Mouse (Mus musculus) CD8-positive naive resting alpha-beta T cell, adult 2 months (primary cell): Measurements from ENCODE around the gene Lrmda.

Experiments
- DNase-seq, 2 experiments: peaks; one replicate each; pipeline ENCODE4 v3.0.0; 2022; ENCODE audit warnings: low read depth in 2 of 2, low spot score in 2 of 2

Lrmda gene

GRCm38 (mm10) chr14:22493326-22493725 is 473.8 kb downstream of the Lrmda start:
- DNase-seq: no peak

DNA sequence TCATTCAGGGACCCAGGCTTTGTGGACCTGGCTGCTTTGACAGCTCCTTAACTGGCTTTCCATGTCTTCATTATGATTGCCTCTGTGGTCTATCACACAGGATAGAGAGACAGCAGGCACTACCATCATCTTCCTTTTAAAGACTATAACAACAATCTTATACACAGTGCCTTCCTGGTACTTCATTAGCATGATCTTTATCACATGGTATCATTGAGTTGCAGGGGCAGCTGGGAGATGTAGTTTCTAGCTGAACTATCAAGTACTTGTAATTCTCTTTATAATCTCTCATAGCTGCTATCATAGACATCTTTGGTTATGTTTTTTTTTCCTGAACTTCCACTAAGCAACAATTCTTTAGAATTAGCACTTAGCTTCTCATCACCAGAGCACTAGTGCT is 474.8 kb downstream of the Lrmda start:
- no peak for DNase-seq

DNA sequence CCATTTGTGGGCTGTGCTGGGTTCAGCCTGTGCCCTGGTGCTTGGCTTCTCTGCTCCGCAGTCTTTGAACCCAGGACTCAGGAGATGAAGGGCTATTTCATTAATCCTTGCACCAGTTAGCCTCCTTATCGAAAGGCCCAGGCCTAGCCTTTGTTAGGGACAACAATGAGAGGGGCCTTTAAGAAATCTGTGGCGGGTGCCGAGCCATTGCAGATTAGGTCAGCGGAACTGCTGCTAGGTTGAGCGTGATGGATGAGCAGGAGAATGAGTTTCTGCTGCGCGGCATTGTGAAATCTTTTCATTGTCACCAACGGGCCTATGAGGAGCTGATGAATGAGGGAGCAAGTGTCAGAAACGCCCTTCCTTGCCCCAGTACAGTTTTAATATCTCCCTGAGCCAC is 475.4 kb downstream of the Lrmda start:
- no peak for DNase-seq

GRCm38 (mm10) chr14:22495286-22495685 is 475.8 kb downstream of the Lrmda start:
- DNase-seq: no peak

DNA sequence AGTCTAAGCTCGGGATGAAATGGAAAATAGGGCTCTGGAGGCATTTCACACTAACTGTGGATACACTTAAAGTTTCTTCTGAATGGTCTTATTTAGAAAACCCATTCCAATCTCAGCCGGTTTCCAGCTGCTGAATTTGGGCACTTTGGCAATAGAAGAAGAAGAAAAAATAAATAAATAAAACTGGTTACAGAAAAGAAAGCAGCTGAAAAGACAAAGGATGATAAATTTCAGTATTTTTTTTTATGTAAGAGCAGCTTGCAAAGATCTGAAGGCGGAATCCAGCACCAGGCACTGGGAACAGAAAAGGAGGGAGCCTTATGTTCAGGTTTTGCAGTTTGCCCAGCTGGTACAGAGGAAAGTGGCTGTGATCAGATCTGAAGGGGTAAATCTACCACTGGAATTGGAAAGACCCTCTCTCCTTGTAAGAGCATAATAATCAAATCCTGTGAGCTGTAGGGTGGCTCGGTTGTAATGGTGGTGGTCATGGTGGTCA is 478.2 kb downstream of the Lrmda start:
- no peak for DNase-seq

GRCm38 (mm10) chr14:22509747-22510530 is 490.4 kb downstream of the Lrmda start:
- DNase-seq: no peak

- DNase-seq: no peak
These were observed 490.9 kb downstream of the Lrmda start for GRCm38 (mm10) chr14:22510531-22510785.

GRCm38 (mm10) chr14:22514362-22515084 is 495.0 kb downstream of the Lrmda start:
- DNase-seq: no peak

- no peak for DNase-seq
These were observed 511.2 kb downstream of the Lrmda start for GRCm38 (mm10) chr14:22530706-22531105.

- no peak for DNase-seq
These were observed 514.0 kb downstream of the Lrmda start for GRCm38 (mm10) chr14:22533501-22533900.

DNA sequence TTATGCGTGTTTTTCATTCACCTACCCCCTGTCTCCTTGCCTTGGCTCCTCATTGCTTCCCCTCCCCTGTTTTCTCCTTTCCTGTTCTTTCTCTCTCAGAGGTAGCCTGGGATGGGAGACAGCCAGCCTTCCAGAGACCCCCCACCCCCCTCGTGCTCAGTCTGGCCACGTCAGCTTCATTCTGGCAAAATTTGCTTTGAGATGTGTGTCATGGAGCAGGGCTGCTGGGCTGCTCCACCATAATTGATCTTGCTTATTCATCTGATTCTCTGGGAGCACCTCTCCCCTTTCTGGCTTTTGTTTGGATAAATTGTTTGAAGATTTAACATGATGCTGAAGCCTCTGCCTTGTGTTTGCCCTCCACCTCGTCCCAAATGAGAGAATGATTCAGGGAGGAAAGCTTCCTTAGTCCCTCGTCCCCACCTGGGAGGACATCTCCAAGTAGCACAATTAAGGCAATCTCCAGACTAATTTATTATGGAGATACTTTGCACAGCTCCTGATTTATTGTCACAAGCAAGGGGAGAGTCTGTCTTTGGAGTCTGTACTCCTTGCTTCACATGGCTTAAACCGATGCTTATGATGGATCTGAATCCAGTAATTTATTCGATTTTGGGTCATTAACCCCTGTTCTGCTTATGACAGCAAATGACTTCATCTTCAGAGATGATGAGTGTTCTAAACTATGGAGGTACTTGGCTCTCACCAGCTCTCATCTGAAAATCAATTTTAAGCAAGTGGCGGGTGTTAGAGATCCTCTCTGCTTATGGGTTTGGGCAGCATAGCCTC is 526.6 kb downstream of the Lrmda start:
- no peak for DNase-seq

GRCm38 (mm10) chr14:22546676-22546984 is 527.1 kb downstream of the Lrmda start:
- DNase-seq: no peak

GRCm38 (mm10) chr14:22548286-22548685 is 528.8 kb downstream of the Lrmda start:
- no peak for DNase-seq

GRCm38 (mm10) chr14:22549166-22549565 is 529.7 kb downstream of the Lrmda start:
- DNase-seq: no peak

DNA sequence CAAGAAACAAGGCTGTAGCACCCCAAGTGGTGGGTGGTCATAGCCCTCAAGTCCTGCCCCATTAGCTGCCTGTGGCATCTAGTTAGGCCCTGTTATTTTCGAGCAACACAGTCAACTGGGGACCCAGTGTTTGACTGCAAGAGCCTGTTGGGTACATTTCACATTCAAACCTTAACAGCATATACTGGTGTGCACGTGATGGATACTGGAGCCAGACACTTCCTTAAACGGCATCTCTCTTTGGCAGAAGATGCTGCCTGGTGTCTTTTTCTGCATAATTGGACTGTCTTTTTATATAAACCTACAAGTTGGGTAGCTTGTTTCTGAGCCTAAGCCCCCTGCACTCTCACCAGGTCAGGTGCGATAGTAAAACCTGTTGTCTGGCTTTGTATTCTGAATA is 532.8 kb downstream of the Lrmda start:
- DNase-seq: no peak

GRCm38 (mm10) chr14:22552841-22553240 is 533.3 kb downstream of the Lrmda start:
- DNase-seq: no peak

GRCm38 (mm10) chr14:22553717-22554116 is 534.2 kb downstream of the Lrmda start:
- DNase-seq: no peak

- no peak for DNase-seq
These were observed 553.0 kb downstream of the Lrmda start for GRCm38 (mm10) chr14:22572486-22572885.

GRCm38 (mm10) chr14:22573585-22573984 is 554.1 kb downstream of the Lrmda start:
- DNase-seq: no peak

DNA sequence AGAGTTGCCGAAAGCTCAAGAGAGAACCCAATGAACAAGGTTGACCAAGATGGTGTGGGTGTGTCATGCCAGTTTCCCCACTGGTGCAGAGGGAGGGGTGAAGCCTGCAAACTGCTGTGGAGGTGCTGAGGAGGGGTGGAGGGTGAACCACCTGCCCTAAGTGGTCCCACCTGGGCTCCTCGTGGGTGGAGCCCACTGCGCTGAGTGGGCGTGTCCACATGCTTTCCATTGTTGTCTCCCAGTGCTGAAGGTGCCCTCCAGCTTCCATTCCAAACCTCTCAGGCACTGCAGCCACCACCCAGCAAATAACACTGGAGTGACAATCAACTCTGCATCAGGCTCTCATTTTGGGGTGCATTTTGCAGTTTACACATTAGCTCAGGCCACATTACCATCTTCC is 554.5 kb downstream of the Lrmda start:
- no peak for DNase-seq

GRCm38 (mm10) chr14:22576441-22576840 is 556.9 kb downstream of the Lrmda start:
- no peak for DNase-seq

GRCm38 (mm10) chr14:22577411-22578037 is 558.0 kb downstream of the Lrmda start:
- no peak for DNase-seq
